Mouse (Mus musculus): ENCODE measurements around the gene Snx5. TPM values are rescaled to one million over a fixed set of nuclear protein-coding genes. Genes with fewer than 3 reads are reported as not detected.

The Snx5 gene
- polyA plus RNA-seq (2014; fragmentation: Nextera tagmentation; extraction: Ambion mirVana), result 114 and 115 TPM in 2 replicates

DNA sequence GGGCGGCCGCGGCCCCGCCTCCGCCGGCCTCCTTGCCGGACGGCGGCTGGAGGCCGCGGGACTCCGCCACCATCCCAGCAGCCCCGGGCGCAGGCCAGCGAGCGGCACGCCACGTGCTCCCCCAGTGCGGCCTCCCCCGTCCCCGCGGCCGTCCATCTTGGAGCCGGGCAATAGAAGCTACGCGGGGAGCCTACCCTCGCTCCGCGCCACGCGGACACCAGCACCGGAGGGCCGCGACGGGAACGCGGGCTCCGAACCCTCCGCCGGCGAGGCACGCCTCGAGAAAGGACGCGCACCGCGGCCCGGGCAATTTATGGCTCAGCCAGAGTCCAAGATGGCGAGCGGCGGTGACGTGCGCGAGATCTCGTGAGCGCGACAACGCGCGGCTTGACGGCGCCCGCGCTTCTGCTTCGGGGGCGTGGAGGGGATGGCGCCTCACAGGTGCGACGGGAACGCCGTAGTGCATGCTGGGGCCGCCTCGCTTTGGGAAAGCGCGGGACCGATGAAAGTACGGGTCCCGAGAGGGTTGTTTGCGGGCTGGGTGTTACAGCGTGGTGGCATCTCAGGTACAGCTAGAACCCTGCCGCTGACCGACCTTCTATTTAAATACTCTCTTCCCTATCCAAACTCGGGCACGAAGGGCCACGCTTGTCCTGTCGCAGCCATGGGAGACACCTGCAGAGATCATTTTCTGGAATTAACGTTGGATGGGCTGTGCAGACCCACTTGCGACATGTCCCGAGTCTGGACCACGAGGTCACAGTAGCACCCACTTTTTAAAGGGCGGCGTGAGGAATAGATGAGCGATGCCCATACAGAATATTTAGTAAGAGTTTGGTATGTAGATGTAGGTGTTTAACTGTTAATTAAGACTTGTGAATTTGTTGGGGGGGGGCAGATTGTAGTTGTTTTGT lies at the start of gene Snx5, which contains the start of gene Mgme1:
Snx5 (minus strand) TSS at position 400 of the 914 bp plus-strand sequence.
Mgme1 (plus strand) TSS at position 157 of the 914 bp plus-strand sequence.
- Histone ChIP-seq H3K27me3 (ENCODE audit: control insufficient read depth, insufficient read depth, low read length) (no peaks in the 10 kb centered on the region), H3K9ac (ENCODE audit: low read depth, low read length) (peak within 1 kb of the TSS; percentile 100), H3K36me3 (ENCODE audit: control insufficient read depth, insufficient read depth, low read length) (no peaks in the 10 kb centered on the region; the same call in 1 of the 2 replicates), H3K4me3 (ENCODE audit: low read depth, low read length) (peak within 1 kb of the TSS; percentile 79), H3K4me2 (peak within 1 kb of the TSS; percentile 83), H3K4me1 (ENCODE audit: control insufficient read depth, insufficient read depth, low read length) (peaks cover 24% of the 10 kb centered on the region), H3K9me3 (replicated peaks; ENCODE audit: control insufficient read depth, low read length) (no peaks in the 10 kb centered on the region), H3K27ac (ENCODE audit: low read depth, low read length) (peak within 1 kb of the TSS; percentile 97)
- WGBS (ENCODE audit: insufficient replicate concordance), result under 1% methylated on average over 93 of the region's 93 CpGs
- ATAC-seq (replicated peaks; ENCODE audit: insufficient number of reproducible peaks, low FRiP score, low TSS enrichment), result peak; percentile 92

DNA sequence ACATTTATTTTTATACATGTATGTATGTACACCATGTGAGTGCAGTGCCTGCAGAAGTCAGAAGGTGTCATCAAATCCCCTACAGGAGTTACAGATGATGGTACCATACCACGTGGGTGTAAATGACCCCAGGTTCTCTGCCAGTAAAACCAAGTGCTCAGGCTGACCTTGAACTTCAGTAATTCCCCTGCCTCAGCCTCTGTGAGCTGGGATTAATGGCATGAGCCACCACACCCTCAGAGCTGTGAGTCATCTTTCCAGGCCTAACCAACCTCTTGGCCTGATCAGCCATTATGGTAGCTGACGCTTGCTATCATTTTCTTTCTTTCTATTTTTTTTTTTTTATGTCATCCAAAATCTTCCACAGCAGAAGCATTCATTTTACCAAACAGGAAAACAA lies 40.7 kb upstream of the Snx5 start:
- Histone ChIP-seq H3K36me3 (ENCODE audit: control insufficient read depth, insufficient read depth, low read length) (no peaks in the 10 kb centered on the region), H3K4me1 (ENCODE audit: control insufficient read depth, insufficient read depth, low read length) (no peaks in the 10 kb centered on the region; the same call in 1 of the 2 replicates), H3K27ac (ENCODE audit: low read depth, low read length) (no peak overlapping the region), H3K4me3 (ENCODE audit: low read depth, low read length) (no peak overlapping the region), H3K27me3 (ENCODE audit: control insufficient read depth, insufficient read depth, low read length) (no peaks in the 10 kb centered on the region), H3K9ac (ENCODE audit: low read depth, low read length) (no peak overlapping the region), H3K9me3 (replicated peaks; ENCODE audit: control insufficient read depth, low read length) (no peaks in the 10 kb centered on the region), H3K4me2 (no peak overlapping the region)
- no peak for ATAC-seq (replicated peaks; ENCODE audit: insufficient number of reproducible peaks, low FRiP score, low TSS enrichment)
- WGBS (ENCODE audit: insufficient replicate concordance), result 74% methylated on average over 2 of the region's 2 CpGs

DNA sequence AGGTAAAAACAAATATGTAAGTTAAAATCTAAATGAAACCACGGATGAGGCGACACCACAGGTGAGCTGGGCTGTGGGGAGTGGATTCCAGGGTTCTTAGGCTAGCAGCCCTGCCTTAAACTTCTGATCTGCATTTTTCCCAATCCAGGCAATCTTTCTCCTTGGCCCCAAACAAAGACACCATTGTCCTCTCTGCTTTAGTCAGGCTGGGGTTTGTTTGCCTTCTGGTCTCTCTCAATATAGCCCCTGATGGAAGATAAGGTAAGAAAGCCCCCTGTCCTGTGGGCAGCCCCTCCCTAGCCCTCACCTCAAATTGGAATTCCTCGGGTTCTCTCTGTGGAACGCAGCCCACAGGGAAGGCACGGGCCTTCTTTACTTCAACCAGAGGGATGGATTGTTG lies 39.6 kb upstream of the Snx5 start:
- H3K36me3 ChIP-seq (ENCODE audit: control insufficient read depth, insufficient read depth, low read length), result no peaks in the 10 kb centered on the region
- 36% methylated on average over 5 of the region's 5 CpGs for WGBS (ENCODE audit: insufficient replicate concordance)
- H3K27me3 ChIP-seq (ENCODE audit: control insufficient read depth, insufficient read depth, low read length), result no peaks in the 10 kb centered on the region
- H3K9me3 ChIP-seq (replicated peaks; ENCODE audit: control insufficient read depth, low read length), result no peaks in the 10 kb centered on the region
- no peak overlapping the region for H3K27ac ChIP-seq (ENCODE audit: low read depth, low read length)
- no peak for ATAC-seq (replicated peaks; ENCODE audit: insufficient number of reproducible peaks, low FRiP score, low TSS enrichment)
- H3K4me3 ChIP-seq (ENCODE audit: low read depth, low read length), result no peak overlapping the region
- no peak overlapping the region for H3K9ac ChIP-seq (ENCODE audit: low read depth, low read length)
- no peak overlapping the region for H3K4me2 ChIP-seq
- H3K4me1 ChIP-seq (ENCODE audit: control insufficient read depth, insufficient read depth, low read length), result no peaks in the 10 kb centered on the region; the same call in 1 of the 2 replicates

DNA sequence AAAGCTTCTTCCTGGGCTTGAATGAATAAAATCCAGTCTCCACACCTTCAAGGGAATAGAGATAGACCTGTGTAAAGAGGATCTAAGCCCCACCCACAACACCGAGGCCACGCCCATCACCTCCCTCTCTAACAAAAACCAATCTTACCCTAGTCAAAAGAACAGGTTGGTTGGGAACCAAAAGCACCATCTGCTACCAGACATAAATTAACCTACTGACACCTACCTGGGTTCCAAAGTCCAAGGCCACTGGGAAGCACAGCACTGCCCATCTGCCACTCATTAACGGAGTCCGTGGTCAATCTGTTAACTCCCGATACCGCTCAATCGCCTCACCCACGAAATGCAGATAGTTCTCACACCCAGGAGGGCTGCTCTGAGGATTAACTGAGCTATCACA lies 37.9 kb upstream of the Snx5 start:
- Histone ChIP-seq H3K36me3 (ENCODE audit: control insufficient read depth, insufficient read depth, low read length) (no peaks in the 10 kb centered on the region), H3K27ac (ENCODE audit: low read depth, low read length) (no peak overlapping the region), H3K4me3 (ENCODE audit: low read depth, low read length) (no peak overlapping the region), H3K27me3 (ENCODE audit: control insufficient read depth, insufficient read depth, low read length) (no peaks in the 10 kb centered on the region), H3K4me1 (ENCODE audit: control insufficient read depth, insufficient read depth, low read length) (no peaks in the 10 kb centered on the region; the same call in 1 of the 2 replicates), H3K4me2 (no peak overlapping the region), H3K9ac (ENCODE audit: low read depth, low read length) (no peak overlapping the region), H3K9me3 (replicated peaks; ENCODE audit: control insufficient read depth, low read length) (no peaks in the 10 kb centered on the region)
- 38% methylated on average over 8 of the region's 8 CpGs for WGBS (ENCODE audit: insufficient replicate concordance)
- ATAC-seq (replicated peaks; ENCODE audit: insufficient number of reproducible peaks, low FRiP score, low TSS enrichment), result no peak

DNA sequence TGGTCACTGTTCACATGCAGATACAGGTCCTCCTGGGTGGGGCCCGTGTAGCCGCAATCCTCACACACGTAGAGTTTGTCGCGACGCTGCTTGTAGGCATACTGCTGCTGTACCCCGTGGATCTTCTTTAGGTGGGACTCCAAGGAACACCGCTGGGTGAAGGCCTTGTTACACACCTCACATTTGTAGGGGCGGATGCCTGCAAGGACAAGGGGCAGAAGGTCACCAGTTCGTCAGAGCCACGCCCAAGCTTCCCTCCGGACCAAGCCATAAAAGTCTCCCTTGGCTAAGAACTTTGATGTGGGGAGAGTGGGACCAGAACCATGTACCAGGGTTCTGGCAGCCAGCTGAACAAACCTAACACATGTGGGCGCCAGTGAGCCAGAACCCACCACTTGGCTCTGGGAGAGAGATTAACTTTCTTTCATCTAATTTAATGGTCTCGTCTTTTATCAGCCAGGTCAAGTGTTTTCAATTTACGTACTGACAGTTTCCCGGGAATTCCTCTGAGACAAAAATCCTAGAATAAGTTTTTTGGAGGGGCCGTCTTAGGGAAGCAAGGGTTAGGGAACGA lies 35.1 kb upstream of the Snx5 start:
- H3K27me3 ChIP-seq (ENCODE audit: control insufficient read depth, insufficient read depth, low read length), result no peaks in the 10 kb centered on the region
- no peak overlapping the region for H3K4me3 ChIP-seq (ENCODE audit: low read depth, low read length)
- no peak overlapping the region for H3K9ac ChIP-seq (ENCODE audit: low read depth, low read length)
- H3K36me3 ChIP-seq (ENCODE audit: control insufficient read depth, insufficient read depth, low read length), result no peaks in the 10 kb centered on the region
- no peaks in the 10 kb centered on the region; the same call in 1 of the 2 replicates for H3K4me1 ChIP-seq (ENCODE audit: control insufficient read depth, insufficient read depth, low read length)
- no peak overlapping the region for H3K27ac ChIP-seq (ENCODE audit: low read depth, low read length)
- ATAC-seq (replicated peaks; ENCODE audit: insufficient number of reproducible peaks, low FRiP score, low TSS enrichment), result no peak
- WGBS (ENCODE audit: insufficient replicate concordance), result 64% methylated on average over 18 of the region's 18 CpGs
- H3K9me3 ChIP-seq (replicated peaks; ENCODE audit: control insufficient read depth, low read length), result no peaks in the 10 kb centered on the region
- H3K4me2 ChIP-seq, result no peak overlapping the region

DNA sequence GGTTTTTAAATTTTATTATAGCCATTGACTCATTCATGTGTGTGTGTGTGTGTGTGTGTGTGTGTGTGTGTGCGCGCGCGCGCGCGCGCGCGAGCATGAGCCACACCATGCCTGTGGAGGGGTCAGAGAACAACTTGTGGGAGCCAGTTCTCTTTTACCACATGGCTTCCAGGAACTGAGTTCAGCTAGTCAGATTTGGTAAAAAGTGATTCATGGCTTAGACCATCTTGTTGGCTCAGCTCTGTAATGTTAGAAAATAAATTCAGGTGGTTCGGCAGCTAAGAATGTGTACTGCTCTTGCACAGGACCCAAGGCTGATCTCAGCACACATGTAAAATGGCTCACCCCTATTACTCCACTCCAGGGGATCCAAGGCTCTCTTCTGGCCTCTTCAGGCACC lies 30.4 kb upstream of the Snx5 start:
- H3K27me3 ChIP-seq (ENCODE audit: control insufficient read depth, insufficient read depth, low read length), result no peaks in the 10 kb centered on the region
- 94% methylated on average over 11 of the region's 11 CpGs for WGBS (ENCODE audit: insufficient replicate concordance)
- H3K9me3 ChIP-seq (replicated peaks; ENCODE audit: control insufficient read depth, low read length), result no peaks in the 10 kb centered on the region
- H3K4me2 ChIP-seq, result no peak overlapping the region
- ATAC-seq (replicated peaks; ENCODE audit: insufficient number of reproducible peaks, low FRiP score, low TSS enrichment), result no peak
- H3K27ac ChIP-seq (ENCODE audit: low read depth, low read length), result no peak overlapping the region
- no peak overlapping the region for H3K4me3 ChIP-seq (ENCODE audit: low read depth, low read length)
- H3K4me1 ChIP-seq (ENCODE audit: control insufficient read depth, insufficient read depth, low read length), result 0 out of 2 replicates have a peak, but pooled peaks cover 2% of the 10 kb centered on the region
- no peak overlapping the region for H3K9ac ChIP-seq (ENCODE audit: low read depth, low read length)
- H3K36me3 ChIP-seq (ENCODE audit: control insufficient read depth, insufficient read depth, low read length), result no peaks in the 10 kb centered on the region

DNA sequence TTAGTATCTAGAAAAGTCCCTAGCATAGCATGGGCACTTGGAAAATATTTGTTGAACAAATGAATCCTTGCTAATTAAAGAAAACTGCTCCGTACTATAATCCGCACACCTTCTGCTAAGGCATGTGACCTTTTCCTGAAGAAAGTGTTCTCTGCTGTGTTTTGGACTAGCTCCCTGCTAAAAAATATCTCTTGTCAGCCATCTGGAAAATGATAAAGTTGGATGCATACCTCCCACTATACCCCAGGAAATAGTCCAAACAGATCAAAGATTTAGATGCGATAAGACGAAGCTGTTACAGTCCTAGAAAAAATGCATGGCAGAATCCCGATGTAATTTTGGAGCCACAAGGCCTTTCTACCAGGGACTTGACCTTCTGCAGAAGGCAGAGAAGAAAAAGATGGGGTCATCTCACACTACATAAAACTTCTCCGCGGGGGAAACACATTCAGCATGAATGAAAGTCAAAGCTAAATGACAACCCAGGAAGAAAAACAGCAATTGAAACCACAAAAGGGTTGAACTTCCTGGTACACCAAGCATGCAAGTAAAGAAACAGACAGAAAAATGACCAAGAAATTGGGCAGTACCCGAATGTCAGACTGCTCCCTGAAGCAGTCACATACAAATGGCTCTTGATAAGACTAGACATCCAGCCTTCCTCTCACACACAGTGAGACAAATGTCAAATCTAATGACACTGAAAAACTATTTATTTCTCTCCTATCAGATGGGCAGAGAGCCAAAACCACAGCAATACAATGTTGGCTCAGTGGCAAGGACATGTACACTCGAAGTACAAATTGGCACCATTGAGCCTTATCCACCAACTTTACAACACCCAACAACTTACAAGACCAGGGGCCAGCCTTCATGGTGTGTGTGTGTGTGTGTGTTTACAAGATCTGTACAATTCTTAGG lies 29.3 kb upstream of the Snx5 start:
- H3K27ac ChIP-seq (ENCODE audit: low read depth, low read length), result no peak overlapping the region
- H3K27me3 ChIP-seq (ENCODE audit: control insufficient read depth, insufficient read depth, low read length), result no peaks in the 10 kb centered on the region
- no peak overlapping the region for H3K4me3 ChIP-seq (ENCODE audit: low read depth, low read length)
- H3K4me2 ChIP-seq, result no peak overlapping the region
- H3K4me1 ChIP-seq (ENCODE audit: control insufficient read depth, insufficient read depth, low read length), result 0 out of 2 replicates have a peak, but pooled peaks cover 2% of the 10 kb centered on the region
- ATAC-seq (replicated peaks; ENCODE audit: insufficient number of reproducible peaks, low FRiP score, low TSS enrichment), result no peak
- H3K9me3 ChIP-seq (replicated peaks; ENCODE audit: control insufficient read depth, low read length), result no peaks in the 10 kb centered on the region
- H3K9ac ChIP-seq (ENCODE audit: low read depth, low read length), result no peak overlapping the region
- WGBS (ENCODE audit: insufficient replicate concordance), result 69% methylated on average over 9 of the region's 9 CpGs
- no peaks in the 10 kb centered on the region for H3K36me3 ChIP-seq (ENCODE audit: control insufficient read depth, insufficient read depth, low read length)

DNA sequence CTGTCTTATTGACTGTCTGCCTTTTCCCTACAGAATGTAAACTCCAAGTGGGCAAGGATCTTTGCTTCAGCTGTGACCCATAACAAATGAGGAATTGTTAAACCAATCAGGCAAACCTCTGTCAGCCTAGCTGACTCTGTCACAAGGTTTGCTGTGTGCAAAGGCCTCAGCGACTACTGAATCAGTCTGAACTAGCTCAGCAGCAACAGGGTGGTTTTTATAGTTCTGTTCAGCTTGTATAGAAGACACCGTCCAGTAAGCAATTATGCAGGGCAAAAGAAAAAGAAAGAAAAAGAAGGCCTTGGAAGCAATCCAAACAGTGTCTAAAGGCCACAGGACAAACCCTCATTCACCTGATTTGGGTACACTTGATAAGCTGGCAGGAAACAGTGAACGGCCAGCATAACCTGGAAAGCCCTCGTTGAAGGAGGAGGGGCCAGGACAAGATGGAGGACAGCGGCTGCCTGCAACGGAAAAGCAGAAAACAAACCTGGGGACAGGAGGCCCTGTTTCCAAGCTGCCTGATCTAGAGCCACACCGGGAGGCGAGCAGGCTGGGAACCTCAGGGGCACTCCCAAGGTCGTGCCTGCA lies 24.5 kb upstream of the Snx5 start:
- H3K4me2 ChIP-seq, result no peak overlapping the region
- no peaks in the 10 kb centered on the region for H3K36me3 ChIP-seq (ENCODE audit: control insufficient read depth, insufficient read depth, low read length)
- 57% methylated on average over 9 of the region's 9 CpGs for WGBS (ENCODE audit: insufficient replicate concordance)
- H3K27ac ChIP-seq (ENCODE audit: low read depth, low read length), result no peak overlapping the region
- no peaks in the 10 kb centered on the region for H3K9me3 ChIP-seq (replicated peaks; ENCODE audit: control insufficient read depth, low read length)
- H3K27me3 ChIP-seq (ENCODE audit: control insufficient read depth, insufficient read depth, low read length), result no peaks in the 10 kb centered on the region
- H3K4me3 ChIP-seq (ENCODE audit: low read depth, low read length), result no peak overlapping the region
- no peak for ATAC-seq (replicated peaks; ENCODE audit: insufficient number of reproducible peaks, low FRiP score, low TSS enrichment)
- H3K9ac ChIP-seq (ENCODE audit: low read depth, low read length), result no peak overlapping the region
- H3K4me1 ChIP-seq (ENCODE audit: control insufficient read depth, insufficient read depth, low read length), result 0 out of 2 replicates have a peak, but pooled peaks cover 6% of the 10 kb centered on the region
